Mouse (Mus musculus) erythroblast, embryonic 14.5 days (primary cell): ENCODE data around the gene Nmral1.

ENCODE experiments used
- GATA1 ChIP-seq: IDR thresholded peaks from 2 replicates; pipeline ENCODE4 v1.6.1; 2012; ENCODE audit warnings: low read length, inconsistent platforms, mixed read lengths
- TAL1 ChIP-seq: IDR thresholded peaks from 3 replicates; pipeline ENCODE4 v1.6.1; 2012; ENCODE audit warnings: low read length, inconsistent platforms, mixed read lengths

DNA sequence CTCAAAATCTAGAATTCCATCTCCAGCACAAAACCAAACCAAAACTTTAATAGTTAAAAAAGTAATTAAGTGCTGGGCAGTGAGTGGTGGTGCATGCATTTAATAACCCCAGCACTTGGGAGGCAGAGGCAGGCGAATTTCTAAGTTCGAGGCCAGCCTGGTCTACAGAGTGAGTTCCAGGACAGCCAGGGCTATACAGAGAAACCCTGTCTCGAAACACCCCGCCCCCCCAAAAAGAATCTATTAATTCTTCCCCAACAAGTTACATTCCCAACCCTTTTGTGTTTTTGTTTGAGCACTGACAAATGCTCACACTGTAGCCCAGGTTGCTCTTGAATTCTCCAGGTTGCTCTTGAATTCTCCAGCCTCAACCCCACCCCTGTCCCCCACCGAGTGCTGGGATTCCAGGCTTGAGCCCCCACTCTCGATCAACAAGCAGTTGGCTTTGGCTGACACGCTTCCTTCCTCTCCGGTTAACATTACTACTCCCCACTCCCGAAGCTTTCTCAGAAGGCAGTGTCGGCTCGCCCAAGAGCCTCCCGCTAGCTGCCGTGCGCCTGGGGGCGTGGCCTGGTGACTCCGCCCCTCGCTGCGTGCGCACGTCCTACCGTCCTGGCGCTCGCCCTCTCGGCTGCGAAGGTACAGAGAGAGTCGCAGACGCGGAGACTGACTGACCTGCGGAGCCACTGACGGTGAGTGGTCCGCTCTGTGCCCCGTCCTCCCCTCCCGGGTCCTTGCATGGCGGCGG lies 6.8 kb upstream of the Nmral1 start, which contains the start of gene Hmox2:
- TF ChIP-seq TAL1 (no peak), GATA1 (no peak)
